Mouse (Mus musculus) hindbrain, embryonic 16.5 days (tissue): ENCODE measurements around the gene Nupr1. TPM values are rescaled to one million over a fixed set of nuclear protein-coding genes. Genes with fewer than 3 reads are reported as not detected.
A peak's percentile ranks its signal among the peaks of the same experiment; 100 is the strongest.

Experiments
- ATAC-seq: fragments of 200-750 bp; cut with Nextera tagmentation; 2 replicates; pipeline ENCODE4 v1.8.0; 2017; ENCODE audit warnings: moderate TSS enrichment, moderate library complexity
- H3K27ac ChIP-seq: fragments of 300-500 bp; sonication (generic); 2 replicates; pipeline ENCODE4 v1.5.1; 2014; ENCODE audit warnings: low read depth, mild to moderate bottlenecking, control low read depth, low read length, moderate library complexity
- H3K27me3 ChIP-seq: fragments of 300-500 bp; sonication (generic); replicated peaks from 2 replicates; pipeline ENCODE4 v1.6.1; 2014; ENCODE audit warnings: low read length; ENCODE audit not compliant: control insufficient read depth, insufficient read depth
- H3K36me3 ChIP-seq: fragments of 300-500 bp; sonication (generic); 2 replicates; pipeline ENCODE4 v1.6.1; 2014; ENCODE audit warnings: mild to moderate bottlenecking, low read length, moderate library complexity, mixed read lengths; ENCODE audit not compliant: control insufficient read depth, insufficient read depth
- H3K4me1 ChIP-seq: fragments of 300-500 bp; sonication (generic); 2 replicates; pipeline ENCODE4 v1.6.1; 2014; ENCODE audit warnings: low read depth, low read length; ENCODE audit not compliant: control insufficient read depth, insufficient read depth
- H3K4me2 ChIP-seq: fragments of 300-500 bp; sonication (generic); 2 replicates; pipeline ENCODE4 v1.6.1; 2014; ENCODE audit warnings: mild to moderate bottlenecking, low read length, control low read depth, moderate library complexity
- H3K4me3 ChIP-seq: fragments of 300-500 bp; sonication (generic); 2 replicates; pipeline ENCODE4 v1.5.1; 2014; ENCODE audit warnings: mild to moderate bottlenecking, low read length, control low read depth, moderate library complexity
- H3K9ac ChIP-seq: fragments of 300-500 bp; sonication (generic); 2 replicates; pipeline ENCODE4 v1.6.1; 2014; ENCODE audit warnings: low read depth, mild to moderate bottlenecking, control low read depth, low read length, moderate library complexity
- H3K9me3 ChIP-seq: fragments of 300-500 bp; sonication (generic); 2 replicates; pipeline ENCODE4 v1.6.1; 2014; ENCODE audit warnings: mild to moderate bottlenecking, low read length, moderate library complexity; ENCODE audit not compliant: control insufficient read depth
- WGBS: fragments of 180-500 bp; shearing (Covaris S2); extraction: QIAGEN DNeasy Blood & Tissue Kit; methylation state at CpG from one replicate; pipeline ENCODE4 v1.1.7; 2014; 5-methylcytosine and 5-hydroxymethylcytosine counted together
- polyA plus RNA-seq: library from polyadenylated mRNA; unstranded; fragments of >200 nt; fragmentation: Nextera tagmentation; extraction: Ambion mirVana; gene quantifications from 2 replicates; pipeline ENCODE4 v1.2.1, GENCODE M21; 2015

The Nupr1 gene
- polyA plus RNA-seq, 1 experiment from 2014 or later, result 14.8 TPM

- Histone ChIP-seq H3K4me2 (no peak overlapping the region), H3K4me3 (no peak overlapping the region), H3K9me3 (no peaks in the 10 kb centered on the region), H3K36me3 (no peaks in the 10 kb centered on the region), H3K27me3 (no peaks in the 10 kb centered on the region), H3K9ac (no peak overlapping the region), H3K27ac (no peak overlapping the region), H3K4me1 (no peaks in the 10 kb centered on the region)
- no peak for ATAC-seq
- 26% methylated on average over 3 of the region's 3 CpGs for WGBS
Observed at GRCm38 (mm10) chr7:126629915-126630314, 746 bp downstream of the Nupr1 start.

- 68% methylated on average over 6 of the region's 6 CpGs for WGBS
- Histone ChIP-seq H3K27ac (no peak overlapping the region), H3K36me3 (no peaks in the 10 kb centered on the region), H3K9me3 (no peaks in the 10 kb centered on the region), H3K4me3 (no peak overlapping the region), H3K4me1 (no peaks in the 10 kb centered on the region), H3K27me3 (no peaks in the 10 kb centered on the region), H3K9ac (no peak overlapping the region), H3K4me2 (no peak overlapping the region)
- ATAC-seq, result no peak
Observed at GRCm38 (mm10) chr7:126628111-126628510, 2.5 kb downstream of the Nupr1 start.

- H3K27me3 ChIP-seq, result no peaks in the 10 kb centered on the region
- no peak for ATAC-seq
- H3K9ac ChIP-seq, result no peak overlapping the region
- no peaks in the 10 kb centered on the region for H3K36me3 ChIP-seq
- 83% methylated on average over 3 of the region's 3 CpGs for WGBS
- no peak overlapping the region for H3K4me3 ChIP-seq
- H3K27ac ChIP-seq, result no peak overlapping the region
- H3K4me2 ChIP-seq, result no peak overlapping the region
- no peaks in the 10 kb centered on the region for H3K9me3 ChIP-seq
- no peaks in the 10 kb centered on the region for H3K4me1 ChIP-seq
Observed at GRCm38 (mm10) chr7:126625807-126626600, 4.7 kb downstream of the Nupr1 start.

GRCm38 (mm10) chr7:126625369-126625768 lies 5.3 kb downstream of the Nupr1 start:
- WGBS, result 47% methylated on average over 6 of the region's 6 CpGs
- H3K27ac ChIP-seq, result no peak overlapping the region
- no peaks in the 10 kb centered on the region for H3K36me3 ChIP-seq
- no peaks in the 10 kb centered on the region for H3K27me3 ChIP-seq
- H3K4me2 ChIP-seq, result no peak overlapping the region
- H3K9ac ChIP-seq, result no peak overlapping the region
- H3K9me3 ChIP-seq, result no peaks in the 10 kb centered on the region
- H3K4me1 ChIP-seq, result no peaks in the 10 kb centered on the region
- no peak overlapping the region for H3K4me3 ChIP-seq
- peak; percentile 27; the same call in 1 of the 2 replicates for ATAC-seq

- no peak overlapping the region for H3K27ac ChIP-seq
Observed at GRCm38 (mm10) chr7:126624774-126625173, 5.9 kb downstream of the Nupr1 start.

GRCm38 (mm10) chr7:126623381-126623780 lies 7.3 kb downstream of the Nupr1 start:
- H3K9me3 ChIP-seq, result no peaks in the 10 kb centered on the region
- H3K36me3 ChIP-seq, result no peaks in the 10 kb centered on the region
- no peaks in the 10 kb centered on the region for H3K4me1 ChIP-seq
- H3K9ac ChIP-seq, result no peak overlapping the region
- H3K27ac ChIP-seq, result no peak overlapping the region
- no peak overlapping the region for H3K4me2 ChIP-seq
- ATAC-seq, result no peak
- WGBS, result 86% methylated on average over 1 of the region's 1 CpGs
- no peaks in the 10 kb centered on the region for H3K27me3 ChIP-seq
- H3K4me3 ChIP-seq, result no peak overlapping the region

More at GRCm38 (mm10) chr7:126624774-126625173, 5.9 kb downstream of the Nupr1 start:
- H3K4me1 ChIP-seq, result no peaks in the 10 kb centered on the region
- H3K9ac ChIP-seq, result no peak overlapping the region
- no peaks in the 10 kb centered on the region for H3K27me3 ChIP-seq
- no peaks in the 10 kb centered on the region for H3K36me3 ChIP-seq
- no peak overlapping the region; the same call in 1 of the 2 replicates for H3K4me2 ChIP-seq
- no peak for ATAC-seq
- H3K9me3 ChIP-seq, result no peaks in the 10 kb centered on the region
- H3K4me3 ChIP-seq, result no peak overlapping the region
- WGBS, result 75% methylated on average over 16 of the region's 16 CpGs

GRCm38 (mm10) chr7:126621452-126622359 lies 9.0 kb downstream of the Nupr1 start:
- H3K27me3 ChIP-seq, result no peaks in the 10 kb centered on the region
- no peak overlapping the region for H3K4me3 ChIP-seq
- no peaks in the 10 kb centered on the region for H3K9me3 ChIP-seq
- no peak overlapping the region for H3K27ac ChIP-seq
- ATAC-seq, result no peak
- no peaks in the 10 kb centered on the region for H3K36me3 ChIP-seq
- H3K4me2 ChIP-seq, result no peak overlapping the region
- 84% methylated on average over 9 of the region's 9 CpGs for whole genome bisulfite sequencing
- H3K9ac ChIP-seq, result no peak overlapping the region
- no peaks in the 10 kb centered on the region for H3K4me1 ChIP-seq

- Histone ChIP-seq H3K9ac (no peak overlapping the region), H3K27ac (no peak overlapping the region), H3K4me2 (no peak overlapping the region), H3K9me3 (no peaks in the 10 kb centered on the region), H3K36me3 (no peaks in the 10 kb centered on the region), H3K27me3 (no peaks in the 10 kb centered on the region), H3K4me1 (no peaks in the 10 kb centered on the region), H3K4me3 (no peak overlapping the region)
- 82% methylated on average over 10 of the region's 10 CpGs for WGBS
- no peak for ATAC-seq
Observed at GRCm38 (mm10) chr7:126619559-126620275, 10.9 kb downstream of the Nupr1 start.
